Mouse (Mus musculus) heart, adult 2 months (tissue): Measurements from ENCODE around the gene Gxylt1.

Source experiments
- EP300 ChIP-seq: fragments of 200-500 bp; IDR thresholded peaks from 2 replicates; pipeline ENCODE4 v1.6.1; 2011; ENCODE audit warnings: low read depth, low read length, control low read depth; ENCODE audit not compliant: insufficient read depth
- POLR2A ChIP-seq: fragments of 200-500 bp; IDR thresholded peaks from 2 replicates; pipeline ENCODE4 v1.6.1; 2011; ENCODE audit warnings: mild to moderate bottlenecking, low read depth, low read length, control low read depth; ENCODE audit not compliant: insufficient read depth

- TF ChIP-seq EP300 (no peak), POLR2A (no peak)
Observed at GRCm38 (mm10) chr15:93228375-93228774, 46.6 kb downstream of the Gxylt1 start.
